Mouse (Mus musculus): Measurements from ENCODE around the gene Gm17349. TPM values are rescaled to one million over a fixed set of nuclear protein-coding genes. Genes with fewer than 3 reads are reported as not detected.

Gm17349 gene
- polyA plus RNA-seq, 1 experiment from 2014 or later = not detected

- Histone ChIP-seq H3K9ac (no peak overlapping the region), H3K27me3 (replicated peaks) (peaks cover 83% of the 10 kb centered on the region), H3K27ac (ENCODE audit: poor library complexity, severe bottlenecking) (no peak overlapping the region), H3K4me1 (replicated peaks) (peaks cover 18% of the 10 kb centered on the region), H3K4me3 (no peak overlapping the region), H3K9me3 (replicated peaks) (no peaks in the 10 kb centered on the region), H3K36me3 (no peaks in the 10 kb centered on the region), H3K4me2 (no peak overlapping the region)
- WGBS = 65% methylated on average over 14 of the region's 14 CpGs
- ATAC-seq (ENCODE audit: insufficient number of reproducible peaks, low FRiP score) = no peak
Observed at GRCm38 (mm10) chr15:99671783-99672182, 33.5 kb downstream of the Gm17349 start.

- ATAC-seq (ENCODE audit: insufficient number of reproducible peaks, low FRiP score) = no peak
- WGBS = 10% methylated on average over 11 of the region's 17 CpGs
- peak overlapping the region; percentile 72 for H3K9ac ChIP-seq
- H3K4me2 ChIP-seq = peak overlapping the region; percentile 98
- H3K9me3 ChIP-seq (replicated peaks) = no peaks in the 10 kb centered on the region
- H3K4me1 ChIP-seq (replicated peaks) = peaks cover 18% of the 10 kb centered on the region
- no peak overlapping the region for H3K27ac ChIP-seq (ENCODE audit: poor library complexity, severe bottlenecking)
- H3K36me3 ChIP-seq = no peaks in the 10 kb centered on the region
- peaks cover 85% of the 10 kb centered on the region for H3K27me3 ChIP-seq (replicated peaks)
- peak overlapping the region; percentile 57 for H3K4me3 ChIP-seq
Observed at GRCm38 (mm10) chr15:99670964-99671670, 34.2 kb downstream of the Gm17349 start.

- Histone ChIP-seq H3K36me3 (no peaks in the 10 kb centered on the region), H3K4me1 (replicated peaks) (peaks cover 25% of the 10 kb centered on the region), H3K9ac (peak within 1 kb of the TSS; percentile 72), H3K4me3 (peak within 1 kb of the TSS; percentile 57), H3K27ac (ENCODE audit: poor library complexity, severe bottlenecking) (no peak within 1 kb of the TSS), H3K9me3 (replicated peaks) (no peaks in the 10 kb centered on the region), H3K4me2 (peak within 1 kb of the TSS; percentile 98), H3K27me3 (replicated peaks) (peaks cover 89% of the 10 kb centered on the region)
- under 1% methylated on average over 52 of the region's 74 CpGs for WGBS
- peak; percentile 54; the same call in 1 of the 2 replicates for ATAC-seq (ENCODE audit: insufficient number of reproducible peaks, low FRiP score)
Observed at GRCm38 (mm10) chr15:99670154-99670821, 35.0 kb downstream of the Gm17349 start, which contains the start of gene Asic1. Gene Asic1 (plus strand): TSS chr15:99670368.

DNA sequence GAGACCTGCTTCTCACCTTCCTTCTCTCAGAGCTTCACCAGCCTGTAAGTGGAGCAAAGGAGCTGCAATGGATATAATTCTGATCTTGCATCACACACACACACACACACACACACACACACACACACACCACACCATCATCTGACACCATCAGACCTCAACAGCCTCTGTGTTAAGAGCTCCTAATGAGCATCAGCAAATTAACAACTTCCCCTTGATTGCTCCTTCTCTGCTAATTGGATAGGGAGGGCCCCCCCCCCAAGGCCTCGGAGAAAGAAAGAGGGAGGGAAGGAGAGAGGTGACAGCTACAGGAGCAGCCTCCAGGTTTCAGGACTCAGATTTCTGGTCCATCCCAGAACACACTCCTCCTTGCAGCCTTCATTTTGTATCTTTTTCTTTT lies 35.9 kb downstream of the Gm17349 start:
- Histone ChIP-seq H3K4me1 (replicated peaks) (peaks cover 33% of the 10 kb centered on the region), H3K27ac (ENCODE audit: poor library complexity, severe bottlenecking) (no peak overlapping the region), H3K4me3 (no peak overlapping the region), H3K36me3 (no peaks in the 10 kb centered on the region), H3K9ac (no peak overlapping the region), H3K4me2 (no peak overlapping the region), H3K27me3 (replicated peaks) (peaks cover 86% of the 10 kb centered on the region), H3K9me3 (replicated peaks) (no peaks in the 10 kb centered on the region)
- WGBS = 0% methylated on average over 1 of the region's 1 CpGs
- no peak for ATAC-seq (ENCODE audit: insufficient number of reproducible peaks, low FRiP score)

DNA sequence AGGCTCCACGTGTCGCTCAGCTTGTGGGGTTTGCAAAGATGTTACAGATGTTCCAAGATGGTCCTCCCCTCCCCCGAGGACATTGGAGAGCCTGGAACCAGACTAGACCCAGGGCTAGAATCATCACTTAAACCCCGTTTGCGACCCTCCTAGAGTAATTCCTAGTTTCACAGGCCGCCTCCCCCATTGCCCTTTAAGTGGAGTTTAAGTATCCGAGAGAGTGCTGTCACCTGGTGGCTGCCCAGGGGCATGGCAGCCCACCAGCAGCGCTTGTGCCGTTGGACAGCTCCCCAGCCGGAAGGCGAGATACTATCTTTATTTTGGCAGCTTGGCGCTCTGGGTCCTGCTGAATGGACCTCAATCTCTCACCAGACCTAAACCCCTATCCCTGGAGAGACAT lies 36.4 kb downstream of the Gm17349 start:
- Histone ChIP-seq H3K4me2 (no peak overlapping the region), H3K4me3 (no peak overlapping the region), H3K9ac (no peak overlapping the region), H3K27ac (ENCODE audit: poor library complexity, severe bottlenecking) (no peak overlapping the region), H3K4me1 (replicated peaks) (peaks cover 38% of the 10 kb centered on the region), H3K9me3 (replicated peaks) (no peaks in the 10 kb centered on the region), H3K27me3 (replicated peaks) (peaks cover 81% of the 10 kb centered on the region), H3K36me3 (no peaks in the 10 kb centered on the region)
- WGBS = 3% methylated on average over 12 of the region's 12 CpGs
- ATAC-seq (ENCODE audit: insufficient number of reproducible peaks, low FRiP score) = no peak

- H3K4me2 ChIP-seq = no peak overlapping the region
- no peak overlapping the region for H3K9ac ChIP-seq
- H3K9me3 ChIP-seq (replicated peaks) = no peaks in the 10 kb centered on the region
- H3K4me1 ChIP-seq (replicated peaks) = peaks cover 46% of the 10 kb centered on the region
- 96% methylated on average over 2 of the region's 2 CpGs for WGBS
- no peak overlapping the region for H3K27ac ChIP-seq (ENCODE audit: poor library complexity, severe bottlenecking)
- H3K36me3 ChIP-seq = no peaks in the 10 kb centered on the region
- no peak for ATAC-seq (ENCODE audit: insufficient number of reproducible peaks, low FRiP score)
- peaks cover 67% of the 10 kb centered on the region for H3K27me3 ChIP-seq (replicated peaks)
- H3K4me3 ChIP-seq = no peak overlapping the region
Observed at GRCm38 (mm10) chr15:99667544-99667943, 37.7 kb downstream of the Gm17349 start.

DNA sequence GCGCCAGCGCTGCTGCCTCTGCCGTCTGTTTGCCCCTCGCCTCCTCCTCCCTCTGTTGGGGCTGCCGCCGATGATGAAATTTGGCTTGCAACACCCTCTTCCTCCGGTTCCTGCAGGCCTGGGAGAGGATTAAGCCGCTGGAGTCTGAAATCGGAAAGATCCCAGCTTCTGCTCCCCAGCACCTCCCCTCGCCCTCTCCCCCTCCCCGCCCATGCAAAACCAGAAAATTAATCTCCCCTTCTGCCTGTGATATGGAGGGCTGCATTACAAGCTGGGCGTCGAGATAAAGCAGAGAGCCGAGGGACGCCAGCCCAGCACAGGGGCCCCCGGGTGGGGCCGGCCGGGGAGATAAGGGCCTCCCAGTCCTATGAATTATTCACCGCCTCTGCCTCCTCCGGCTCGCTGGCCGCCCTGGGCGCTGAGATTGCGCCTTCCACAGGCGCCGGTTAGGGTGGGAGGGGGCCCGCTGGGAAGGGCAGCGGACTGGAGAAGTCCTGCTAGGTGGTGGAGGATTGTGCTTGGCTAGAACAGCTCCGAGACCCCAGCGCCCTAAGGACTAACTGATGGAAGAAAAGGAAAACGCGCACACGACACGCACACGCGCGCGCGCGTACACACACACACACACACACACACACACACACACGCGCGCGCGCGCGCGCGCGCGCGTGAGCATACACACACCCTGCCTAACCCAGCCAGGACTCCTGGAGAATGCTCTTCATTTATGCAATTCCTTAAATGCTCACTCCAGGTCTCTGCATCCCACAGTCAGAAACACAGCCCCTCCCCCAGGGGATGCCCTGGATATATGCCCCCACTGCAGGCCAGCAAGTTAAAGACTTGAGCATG lies 40.5 kb downstream of the Gm17349 start:
- peak overlapping the region; percentile 87 for H3K4me2 ChIP-seq
- WGBS = under 1% methylated on average over 41 of the region's 52 CpGs
- peak; percentile 89 for ATAC-seq (ENCODE audit: insufficient number of reproducible peaks, low FRiP score)
- peaks cover 46% of the 10 kb centered on the region for H3K27me3 ChIP-seq (replicated peaks)
- H3K9me3 ChIP-seq (replicated peaks) = no peaks in the 10 kb centered on the region
- H3K9ac ChIP-seq = peak overlapping the region; percentile 51
- peak overlapping the region; percentile 79 for H3K27ac ChIP-seq (ENCODE audit: poor library complexity, severe bottlenecking)
- H3K36me3 ChIP-seq = no peaks in the 10 kb centered on the region
- peak overlapping the region; percentile 46 for H3K4me3 ChIP-seq
- H3K4me1 ChIP-seq (replicated peaks) = peaks cover 42% of the 10 kb centered on the region

- WGBS = 4% methylated on average over 17 of the region's 17 CpGs
- Histone ChIP-seq H3K27me3 (replicated peaks) (peaks cover 39% of the 10 kb centered on the region), H3K4me1 (replicated peaks) (peaks cover 42% of the 10 kb centered on the region), H3K4me2 (peak overlapping the region; percentile 87), H3K36me3 (no peaks in the 10 kb centered on the region), H3K27ac (ENCODE audit: poor library complexity, severe bottlenecking) (peak overlapping the region; percentile 79), H3K9me3 (replicated peaks) (no peaks in the 10 kb centered on the region), H3K4me3 (peak overlapping the region; percentile 46), H3K9ac (peak overlapping the region; percentile 51)
- ATAC-seq (ENCODE audit: insufficient number of reproducible peaks, low FRiP score) = no peak; the same call in 1 of the 2 replicates
Observed at GRCm38 (mm10) chr15:99663964-99664599, 41.2 kb downstream of the Gm17349 start.

GRCm38 (mm10) chr15:99662371-99662770 lies 42.9 kb downstream of the Gm17349 start:
- H3K4me2 ChIP-seq = no peak overlapping the region

DNA sequence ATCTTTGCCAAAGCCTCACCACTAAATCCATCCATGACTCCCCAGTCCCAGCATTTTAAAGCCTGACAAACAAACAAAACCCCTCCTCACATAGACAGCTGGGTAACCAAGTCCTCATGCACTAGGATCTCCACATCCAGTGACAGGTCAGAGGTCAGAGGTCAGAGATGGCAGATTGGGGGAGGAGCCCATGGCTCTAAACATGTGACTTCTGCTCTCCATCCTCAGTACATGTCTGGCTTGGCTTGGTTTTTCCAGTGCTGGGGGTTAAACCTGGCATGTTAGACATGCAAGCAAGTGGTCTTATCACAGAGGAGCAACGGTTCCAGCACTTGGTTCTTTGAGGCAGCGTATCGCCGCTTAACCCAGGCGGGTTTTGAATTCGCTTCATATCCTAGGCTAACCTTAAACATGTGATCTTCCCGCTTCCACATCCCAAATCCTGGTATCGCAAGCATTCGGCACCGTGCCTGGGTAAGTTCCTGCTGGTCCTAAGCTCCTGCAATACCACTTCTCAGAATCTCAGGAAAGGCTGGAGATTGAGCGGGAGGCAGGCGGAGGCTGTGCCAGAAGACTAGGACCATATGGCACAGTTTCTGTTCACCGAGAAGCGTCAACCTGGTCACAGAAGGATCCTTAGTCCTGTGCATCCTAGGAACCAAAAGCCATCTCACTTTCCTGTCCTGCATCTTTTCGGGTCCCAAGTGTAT lies 44.0 kb downstream of the Gm17349 start:
- no peak for ATAC-seq (ENCODE audit: insufficient number of reproducible peaks, low FRiP score)
- WGBS = 90% methylated on average over 15 of the region's 15 CpGs
- no peak overlapping the region for H3K27ac ChIP-seq (ENCODE audit: poor library complexity, severe bottlenecking)
- H3K4me3 ChIP-seq = no peak overlapping the region
- H3K9me3 ChIP-seq (replicated peaks) = 0 out of 2 replicates have a peak, but pooled peaks cover 4% of the 10 kb centered on the region
- H3K4me2 ChIP-seq = no peak overlapping the region
- peaks cover 37% of the 10 kb centered on the region for H3K4me1 ChIP-seq (replicated peaks)
- peaks cover 31% of the 10 kb centered on the region for H3K27me3 ChIP-seq (replicated peaks)
- H3K9ac ChIP-seq = no peak overlapping the region
- H3K36me3 ChIP-seq = no peaks in the 10 kb centered on the region

More at GRCm38 (mm10) chr15:99662371-99662770, 42.9 kb downstream of the Gm17349 start:
- Histone ChIP-seq H3K27ac (ENCODE audit: poor library complexity, severe bottlenecking) (no peak overlapping the region), H3K9ac (no peak overlapping the region), H3K4me1 (replicated peaks) (peaks cover 37% of the 10 kb centered on the region), H3K4me3 (no peak overlapping the region), H3K36me3 (no peaks in the 10 kb centered on the region), H3K9me3 (replicated peaks) (0 out of 2 replicates have a peak, but pooled peaks cover 4% of the 10 kb centered on the region), H3K27me3 (replicated peaks) (peaks cover 33% of the 10 kb centered on the region)
- no peak for ATAC-seq (ENCODE audit: insufficient number of reproducible peaks, low FRiP score)
- WGBS = 8% methylated on average over 7 of the region's 7 CpGs
